ENCODE assay signal across 8 mouse cellular contexts in the genomic region with DNA sequence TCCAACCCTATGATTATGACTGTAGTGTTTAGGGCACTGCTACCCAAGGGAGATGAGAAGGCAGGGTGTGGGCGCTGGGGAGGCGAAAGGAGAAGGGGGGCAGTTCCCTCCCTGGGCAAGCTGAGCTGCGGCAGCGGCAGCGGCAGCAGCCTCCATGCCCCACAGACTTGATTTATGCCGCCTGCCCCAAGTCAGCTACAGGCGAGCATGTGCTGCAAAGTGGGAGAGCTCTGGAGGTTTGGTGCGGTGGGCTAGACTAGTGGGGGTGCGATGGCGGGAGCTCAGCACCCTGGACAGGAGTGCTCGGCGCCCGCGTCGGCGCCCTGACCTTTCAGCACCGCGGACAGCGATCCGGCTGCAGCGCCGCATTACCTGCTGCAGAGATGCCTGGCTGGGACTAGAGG. TPM values are rescaled to one million over a fixed set of nuclear protein-coding genes. Genes with fewer than 3 reads are reported as not detected.
DNase-seq lines count a peak whose midpoint lies in the region; ATAC-seq lines count a peak whose summit lies in the region.

No protein-coding gene starts in this region.

- no peaks in the 10 kb centered on the region for H3K36me3 ChIP-seq in hindbrain, embryonic 16.5 days (ENCODE audit: control insufficient read depth, insufficient read depth, low read length)

- ATAC-seq in hindbrain, embryonic 16.5 days, result peak; percentile 62
- ATAC-seq in monocyte, adult 5-6 weeks (replicated peaks; ENCODE audit: insufficient number of reproducible peaks, low FRiP score, low TSS enrichment, poor library complexity, severe bottlenecking), result no peak

- peak overlapping the region; percentile 81 for H3K4me3 ChIP-seq in hindbrain, embryonic 16.5 days (ENCODE audit: low read length)

- H3K27me3 ChIP-seq in hindbrain, embryonic 16.5 days (replicated peaks; ENCODE audit: control insufficient read depth, insufficient read depth, low read length), result no peaks in the 10 kb centered on the region

- no peaks in the 10 kb centered on the region for H3K9me3 ChIP-seq in hindbrain, embryonic 16.5 days (ENCODE audit: control insufficient read depth, low read length)

- H3K4me1 ChIP-seq in hindbrain, embryonic 16.5 days (ENCODE audit: control insufficient read depth, insufficient read depth, low read depth, low read length), result peaks cover 3% of the 10 kb centered on the region

- DNase-seq in adipocyte (ENCODE audit: low spot score), result peak; percentile 71
- DNase-seq in cerebellum, postnatal 4 days (ENCODE audit: low spot score in 2 of 2), result peak; percentile 56 to 64
- DNase-seq in gastrocnemius, postnatal 10 days, result peak; percentile 88
- peak; percentile 44 for DNase-seq in left cerebral cortex, adult 11 months (ENCODE audit: low spot score)
- DNase-seq in lung, postnatal 25 days (ENCODE audit: low spot score), result peak; percentile 52
- DNase-seq in right cerebral cortex, adult 2 months (ENCODE audit: low spot score in 2 of 2), result peak; percentile 53 to 55

- peak overlapping the region; percentile 85 for H3K9ac ChIP-seq in hindbrain, embryonic 16.5 days (ENCODE audit: low read depth, low read length)

- WGBS in hindbrain, embryonic 16.5 days, result 0% methylated on average over 22 of the region's 22 CpGs

- peak overlapping the region; percentile 90 for H3K27ac ChIP-seq in hindbrain, embryonic 16.5 days (ENCODE audit: low read depth, low read length)

- H3K4me2 ChIP-seq in hindbrain, embryonic 16.5 days (ENCODE audit: low read length), result peak overlapping the region; percentile 69

RNA-seq across cellular contexts. Expression of a gene that starts 0.8 kb away (rescaled TPM):
- total RNA-seq in gastrocnemius, postnatal 10 days (2021), result 1 to 10 TPM in 1 of 2 experiments, under 1 TPM in 1; 0.92 to 1.4 TPM
- polyA plus RNA-seq in hindbrain, embryonic 16.5 days (2015; fragmentation: Nextera tagmentation; extraction: Ambion mirVana), result 326 and 328 TPM in 2 replicates
- total RNA-seq in monocyte, adult 5-6 weeks (2017), result not detected in 3 replicates
